Mouse (Mus musculus): ENCODE measurements at regions not wholly inside any gene's neighbourhood (a gene's known extent, or its start where the extent isn't known, plus 50 kb on each side); places are given as distances from the start of the nearest gene placed in this dataset.

DNA sequence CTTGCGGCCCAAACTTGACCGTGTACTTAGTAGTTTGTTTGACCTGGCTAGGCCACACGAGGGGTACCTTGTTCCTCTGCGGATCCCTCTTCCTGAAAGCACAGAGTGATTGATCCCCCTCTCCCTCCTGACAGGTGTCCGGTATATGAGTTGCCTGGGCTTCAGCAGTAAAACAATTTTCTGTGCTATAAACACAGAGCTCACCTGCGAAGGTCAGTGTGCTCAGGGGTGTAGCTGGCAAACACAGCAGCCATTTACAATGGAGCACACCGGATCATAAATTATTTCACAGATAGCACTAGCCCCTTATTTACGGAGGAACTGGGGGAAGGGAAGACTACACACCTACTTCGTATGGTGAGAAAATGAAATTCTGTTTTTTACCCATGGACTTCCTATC lies 92.5 kb upstream of the Klf4 start:
- DNase-seq (ENCODE audit: extremely low spot score), result no peak

DNA sequence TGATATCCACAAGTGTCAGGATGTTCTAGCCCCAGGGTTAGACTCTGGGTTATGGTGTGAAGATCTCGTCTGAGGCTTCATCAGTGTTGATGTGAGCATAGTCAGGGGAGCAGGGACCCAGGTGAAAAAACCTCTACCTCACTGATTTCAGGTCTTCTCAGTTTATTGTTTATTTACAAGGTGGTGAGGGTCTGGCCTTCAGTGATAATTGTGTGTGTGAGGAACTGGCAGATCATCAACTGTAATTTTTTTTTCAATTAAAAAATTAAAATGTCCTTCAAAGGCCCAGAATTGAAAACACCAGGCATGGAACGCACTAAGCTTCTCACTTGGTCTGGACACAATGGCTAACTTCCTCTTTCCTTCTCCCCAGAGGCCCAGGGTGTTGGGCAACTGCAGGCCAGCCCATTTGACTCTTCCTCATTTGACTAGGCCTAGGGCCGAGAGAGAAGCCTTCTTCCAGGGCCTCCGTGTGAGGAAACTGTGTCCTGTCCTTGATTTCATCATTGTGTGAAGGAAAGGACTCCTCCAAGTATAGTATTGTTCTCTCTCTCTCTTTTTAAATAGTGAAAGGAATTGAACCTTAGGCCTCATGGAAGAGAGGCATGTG lies 91.0 kb upstream of the Klf4 start:
- no peak for DNase-seq (ENCODE audit: extremely low spot score)

DNA sequence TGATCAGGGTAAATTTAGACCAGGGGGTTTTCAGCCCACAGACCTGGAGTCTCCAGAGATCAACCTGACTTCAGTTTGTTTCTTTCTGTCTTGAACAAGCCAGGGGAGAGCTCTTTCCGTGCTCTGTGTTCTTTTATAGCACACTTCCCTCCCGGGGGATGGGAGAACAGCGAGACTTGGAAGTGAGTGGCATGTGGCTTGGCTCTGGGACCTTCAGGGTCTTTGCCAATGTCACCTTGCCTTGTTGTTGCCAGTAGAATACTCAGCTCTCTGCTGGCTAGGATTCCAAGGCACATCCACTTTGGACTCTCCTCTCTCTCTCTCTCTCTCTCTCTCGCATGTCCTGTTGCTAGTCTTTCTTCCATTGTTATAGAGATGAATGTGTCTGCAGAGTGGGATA lies 90.4 kb upstream of the Klf4 start:
- DNase-seq (ENCODE audit: extremely low spot score), result no peak

DNA sequence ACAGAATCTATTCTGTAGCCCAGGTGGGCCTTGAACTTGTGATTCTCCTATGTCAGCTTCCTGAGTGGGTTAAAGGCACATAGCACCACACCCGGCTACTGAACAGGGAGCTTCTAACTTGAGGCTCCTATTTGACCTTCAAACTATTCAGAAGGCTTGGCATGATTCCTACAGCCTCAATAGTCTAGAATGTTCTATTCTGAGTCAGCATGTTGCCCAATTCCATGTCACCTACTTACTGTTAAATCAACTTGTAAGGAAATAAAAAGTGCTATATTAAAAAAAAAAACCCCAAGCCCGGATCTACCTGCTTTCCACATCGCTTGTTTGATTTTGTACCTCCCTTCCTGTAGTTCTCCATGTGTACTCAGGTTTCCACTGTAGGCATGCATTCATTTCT lies 87.6 kb upstream of the Klf4 start:
- DNase-seq (ENCODE audit: extremely low spot score), result no peak

DNA sequence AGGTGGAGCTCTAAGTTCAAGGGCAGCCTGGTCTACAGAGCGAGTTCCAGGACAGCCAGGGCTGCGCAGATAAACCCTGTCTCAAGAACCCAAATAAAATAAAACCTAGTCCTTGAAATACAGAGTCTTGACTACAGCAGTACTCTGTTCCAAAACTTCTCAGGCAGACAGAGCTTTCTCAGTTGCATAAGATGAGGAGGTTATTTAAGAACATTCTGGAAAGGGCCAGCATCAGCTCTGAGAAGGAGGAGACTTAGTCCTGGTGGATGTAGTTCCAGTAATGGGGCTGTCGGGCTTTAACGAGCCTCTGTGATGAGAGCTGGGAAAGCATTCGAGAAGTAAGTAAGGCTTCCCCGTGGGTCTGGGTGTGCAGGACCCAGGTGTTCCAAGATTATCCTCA lies 83.5 kb upstream of the Klf4 start:
- no peak for DNase-seq (ENCODE audit: extremely low spot score)

DNA sequence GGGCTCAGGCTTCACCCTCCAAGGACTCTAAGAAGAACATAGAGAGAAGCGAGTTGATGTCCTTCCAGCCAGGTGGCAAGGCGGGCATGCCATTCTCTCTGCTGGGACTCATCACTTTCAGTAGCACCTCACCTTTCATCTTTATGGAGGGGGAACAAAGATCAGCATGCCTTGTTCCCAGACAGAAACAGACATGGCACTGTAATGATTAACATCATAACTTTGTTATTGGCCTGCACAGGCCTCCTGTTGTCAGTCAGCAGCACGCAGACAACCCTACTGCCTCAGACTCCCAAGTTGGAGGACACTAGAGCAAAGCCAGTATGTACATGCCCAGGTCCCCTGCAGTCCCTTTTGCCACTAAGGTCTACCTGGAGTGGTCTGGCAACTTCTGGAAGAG lies 81.3 kb upstream of the Klf4 start:
- no peak for DNase-seq (ENCODE audit: extremely low spot score)

DNA sequence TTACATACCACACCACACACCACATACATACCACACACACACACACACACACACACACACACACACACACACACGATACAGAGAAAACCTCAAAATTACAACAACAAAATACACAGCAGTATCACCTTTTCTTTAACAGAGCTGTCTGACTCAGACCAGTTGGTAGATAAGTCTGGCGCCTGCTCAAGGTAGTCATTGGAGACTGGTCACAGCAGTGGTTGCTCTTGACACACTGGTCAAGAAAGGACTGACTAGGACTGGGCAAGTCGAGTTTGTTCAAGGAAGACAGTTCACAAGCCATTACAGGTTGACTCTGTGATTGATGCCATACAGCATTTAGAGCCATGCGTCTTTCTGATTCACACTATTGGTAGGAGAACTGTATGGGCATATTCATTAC lies 78.7 kb upstream of the Klf4 start:
- no peak for DNase-seq (ENCODE audit: extremely low spot score)

DNA sequence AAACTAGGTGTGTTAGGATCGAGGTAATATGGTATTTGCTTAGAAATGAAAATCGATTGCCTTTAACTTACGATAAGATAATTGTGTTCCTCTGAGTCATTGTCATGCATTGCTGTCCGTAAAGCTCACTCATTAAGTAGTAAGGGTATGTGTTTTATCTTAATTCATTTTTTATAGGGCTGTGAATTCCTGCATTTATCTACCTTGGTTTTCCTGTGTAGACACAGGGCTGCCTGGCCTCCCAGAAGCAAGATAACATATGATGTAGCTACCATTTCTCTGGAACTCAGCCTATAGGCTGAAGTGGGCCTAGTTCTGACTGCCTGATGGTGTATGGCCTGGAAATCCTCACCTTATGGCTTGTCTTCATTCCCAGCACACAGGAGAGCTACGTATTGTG lies 76.9 kb upstream of the Klf4 start:
- no peak for DNase-seq (ENCODE audit: extremely low spot score)

DNA sequence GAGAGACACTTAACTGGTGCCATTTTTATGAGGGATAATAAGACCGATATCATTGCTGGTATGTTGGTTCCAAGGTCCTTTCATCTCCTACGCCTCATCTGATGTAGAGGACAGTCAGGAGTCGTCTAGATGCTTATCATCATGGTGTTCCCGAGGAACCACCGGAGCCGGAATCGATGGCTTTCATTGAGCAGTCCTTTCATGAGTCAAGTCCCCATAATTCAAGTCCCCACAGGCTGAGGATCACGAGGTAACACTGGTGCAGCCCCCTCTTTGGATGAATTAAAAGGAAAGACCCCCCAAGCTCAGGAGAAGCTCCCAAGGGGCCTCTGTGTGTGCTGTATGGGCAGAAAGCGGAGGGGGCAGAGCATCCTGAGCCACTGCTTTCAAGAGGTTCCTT lies 73.3 kb upstream of the Klf4 start:
- DNase-seq (ENCODE audit: extremely low spot score), result no peak

DNA sequence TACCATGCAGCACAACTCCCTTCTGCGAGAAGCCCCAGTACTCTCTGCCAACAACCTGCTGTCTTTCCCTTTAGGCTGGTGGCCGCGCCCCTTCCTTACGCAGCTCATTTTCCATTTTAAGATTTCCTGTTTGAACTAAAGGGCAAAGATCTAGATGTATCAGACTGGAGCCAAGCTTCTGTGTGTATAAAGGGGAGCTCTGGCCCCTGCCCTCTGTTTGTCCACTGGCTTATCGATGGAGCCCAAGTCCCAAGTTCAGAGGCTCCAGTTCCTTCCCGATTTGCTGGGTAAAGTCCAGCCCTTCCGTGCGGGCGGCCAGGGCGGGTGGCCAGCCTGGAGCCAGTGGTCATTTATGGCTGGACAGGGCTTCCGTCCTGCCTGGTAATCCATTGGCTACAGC lies 72.6 kb upstream of the Klf4 start:
- no peak for DNase-seq (ENCODE audit: extremely low spot score)

DNA sequence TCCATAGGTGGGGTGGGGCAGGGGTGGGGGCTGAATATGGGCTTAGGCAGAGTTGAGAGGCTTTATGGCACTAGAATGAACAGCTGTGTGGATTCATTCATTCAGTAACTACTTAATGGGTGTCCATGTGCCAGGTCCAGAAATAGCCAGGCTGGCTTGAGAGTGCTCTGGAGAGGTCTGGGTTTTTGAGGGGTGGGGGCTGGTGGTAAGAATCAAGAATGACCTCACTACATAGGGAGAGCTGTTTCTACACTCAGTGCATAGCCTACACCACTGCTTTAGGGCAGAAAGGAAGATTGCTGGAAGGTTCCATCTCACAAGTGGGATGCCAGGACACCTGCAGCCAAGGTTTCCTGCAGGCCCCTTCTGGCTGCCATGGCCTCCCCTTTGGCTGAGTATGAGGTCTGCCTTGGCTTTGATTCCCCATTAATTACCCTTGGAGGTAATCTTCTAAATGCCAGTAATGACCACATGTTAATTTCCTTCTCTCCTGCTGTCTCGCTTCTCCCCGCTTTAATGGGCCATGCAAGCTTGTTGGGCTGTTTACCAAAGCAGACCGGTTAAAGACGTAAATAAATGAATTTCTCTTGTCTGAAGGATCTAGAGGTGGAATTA lies 71.7 kb upstream of the Klf4 start:
- no peak for DNase-seq (ENCODE audit: extremely low spot score)

DNA sequence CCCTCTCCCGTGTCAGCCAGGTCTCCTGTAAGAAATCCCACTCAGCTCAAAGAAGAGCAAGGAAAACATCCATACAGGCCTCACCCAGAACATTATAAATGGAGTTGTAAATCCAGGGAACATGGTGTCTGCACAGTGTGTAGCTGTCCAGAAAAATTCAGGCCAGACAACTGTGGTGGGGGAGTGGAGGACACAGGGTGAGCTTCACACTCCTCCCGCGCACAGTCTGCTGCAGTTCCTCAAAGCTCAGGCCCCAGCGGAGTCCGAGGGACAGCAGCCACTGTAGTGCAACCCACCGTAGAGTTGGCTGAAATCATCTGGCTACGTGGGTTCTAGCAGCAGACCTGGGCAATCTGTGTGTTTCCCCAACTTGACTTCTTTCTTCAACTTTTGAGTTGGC lies 62.9 kb upstream of the Klf4 start:
- DNase-seq (ENCODE audit: extremely low spot score), result no peak

DNA sequence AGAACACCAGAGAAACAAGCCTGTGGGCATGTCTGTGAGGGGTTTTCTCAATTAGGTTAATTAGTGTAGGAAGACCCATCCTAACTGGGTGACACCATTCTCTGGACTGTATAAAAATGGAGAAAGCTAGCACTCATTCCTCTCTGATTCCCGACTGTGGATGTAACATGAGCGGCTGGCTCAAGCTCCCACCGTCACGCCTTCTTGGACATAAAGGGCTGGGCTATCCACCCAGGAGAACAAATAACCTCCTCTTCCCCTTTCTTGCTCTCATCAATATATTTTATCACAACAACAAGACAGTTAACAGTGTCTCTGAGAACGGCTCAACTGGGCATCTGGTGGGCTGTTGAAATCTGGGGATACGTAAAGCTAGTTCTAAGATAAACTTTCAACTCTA lies 62.4 kb upstream of the Klf4 start:
- DNase-seq (ENCODE audit: extremely low spot score), result no peak

DNA sequence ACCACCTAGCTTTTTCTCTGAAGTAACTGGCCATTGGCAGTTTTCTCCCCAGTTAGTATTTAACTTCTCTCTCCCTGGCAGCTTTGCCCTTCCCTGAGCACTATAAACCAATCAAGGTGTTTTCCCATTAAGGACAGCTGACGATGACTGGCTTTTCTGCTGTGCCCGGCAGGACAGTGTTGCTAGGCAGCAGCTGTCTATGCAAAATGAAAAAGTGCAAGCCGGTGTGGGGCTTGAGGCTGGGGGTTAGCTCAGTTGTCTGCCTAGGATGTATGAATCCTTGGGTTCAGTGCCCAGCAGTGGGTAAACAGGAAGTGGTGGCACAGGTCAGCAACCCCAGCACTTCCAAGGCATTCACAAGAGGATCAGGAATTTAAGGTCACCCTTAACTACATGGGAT lies 60.9 kb upstream of the Klf4 start:
- DNase-seq (ENCODE audit: extremely low spot score), result no peak

DNA sequence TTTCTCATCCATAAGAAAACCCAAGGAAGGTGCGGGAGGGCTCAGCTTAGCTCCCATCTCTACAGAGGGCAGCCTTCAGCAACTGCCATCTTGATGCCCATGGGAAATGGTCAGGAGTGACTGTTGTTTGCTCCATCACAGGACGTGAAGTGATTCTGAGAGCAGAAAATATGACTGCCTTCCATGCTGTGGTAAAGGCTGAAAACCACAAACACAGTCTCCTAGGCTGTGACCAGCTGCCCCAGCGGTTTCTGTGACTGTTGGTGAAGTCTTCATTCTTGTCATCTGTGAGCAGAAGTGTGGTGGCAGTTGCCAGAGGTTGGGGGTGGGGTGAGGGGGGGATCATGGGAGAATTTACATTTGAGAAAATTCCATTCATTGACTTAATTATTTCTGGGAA lies 53.9 kb upstream of the Klf4 start:
- DNase-seq (ENCODE audit: extremely low spot score), result no peak

DNA sequence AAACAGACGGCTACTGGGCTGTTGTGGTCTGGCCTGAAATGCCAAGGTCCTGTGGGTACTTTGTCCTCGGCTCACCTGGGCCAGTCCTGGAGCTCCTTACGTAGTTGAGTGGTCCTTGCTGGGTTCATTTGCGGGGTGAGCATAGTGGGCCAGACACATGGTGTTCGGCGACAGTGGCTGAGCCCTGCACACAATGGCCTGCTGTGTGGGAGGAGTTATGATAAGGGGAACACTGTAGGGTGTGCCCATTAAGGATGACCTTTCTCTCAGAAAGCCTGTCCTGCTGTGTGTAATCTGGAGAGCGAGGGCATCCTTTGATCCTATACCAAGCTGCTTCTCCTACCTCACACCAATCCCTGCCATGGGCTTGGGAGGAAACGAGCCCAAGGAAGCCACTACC lies 51.3 kb upstream of the Klf4 start:
- no peak for DNase-seq (ENCODE audit: extremely low spot score)
